Mouse (Mus musculus) stomach, embryonic 14.5 days (tissue): ENCODE data around the gene Pdlim7. TPM values are rescaled to one million over a fixed set of nuclear protein-coding genes. Genes with fewer than 3 reads are reported as not detected.

Experiments used
- ATAC-seq: fragments of 200-750 bp; cut with Nextera tagmentation; 2 replicates; pipeline ENCODE4 v1.8.0; 2017; ENCODE audit warnings: low read depth, moderate TSS enrichment; ENCODE audit not compliant: insufficient number of reproducible peaks, insufficient read depth, low FRiP score
- H3K27ac ChIP-seq: fragments of 300-500 bp; sonication (generic); 2 replicates; pipeline ENCODE4 v1.5.1; 2014; ENCODE audit warnings: mild to moderate bottlenecking, low read length, moderate library complexity, mixed read lengths
- H3K27me3 ChIP-seq: fragments of 300-500 bp; sonication (generic); 2 replicates; pipeline ENCODE4 v1.6.1; 2014; ENCODE audit warnings: low read length, control low read depth, mixed read lengths; ENCODE audit not compliant: control insufficient read depth, insufficient read depth
- H3K36me3 ChIP-seq: fragments of 300-500 bp; sonication (generic); 2 replicates; pipeline ENCODE4 v1.6.1; 2014; ENCODE audit warnings: mild to moderate bottlenecking, control low read depth, low read length, moderate library complexity, mixed read lengths; ENCODE audit not compliant: control insufficient read depth, insufficient read depth
- H3K4me1 ChIP-seq: fragments of 300-500 bp; sonication (generic); 2 replicates; pipeline ENCODE4 v1.6.1; 2014; ENCODE audit warnings: low read length, control low read depth, mixed read lengths; ENCODE audit not compliant: control insufficient read depth, insufficient read depth
- H3K4me2 ChIP-seq: fragments of 300-500 bp; sonication (generic); replicated peaks from 2 replicates; pipeline ENCODE4 v1.6.1; 2014; ENCODE audit warnings: low read depth, low read length, control low read depth
- H3K4me3 ChIP-seq: fragments of 300-500 bp; sonication (generic); 2 replicates; pipeline ENCODE4 v1.5.1; 2014; ENCODE audit warnings: low read depth, low read length, control low read depth
- H3K9ac ChIP-seq: fragments of 300-500 bp; sonication (generic); replicated peaks from 2 replicates; pipeline ENCODE4 v1.6.1; 2014; ENCODE audit warnings: low read depth, mild to moderate bottlenecking, control low read depth, low read length, moderate library complexity, mixed read lengths
- H3K9me3 ChIP-seq: fragments of 300-500 bp; sonication (generic); 2 replicates; pipeline ENCODE4 v1.6.1; 2016; ENCODE audit warnings: low read depth, low read length, control low read depth; ENCODE audit not compliant: control insufficient read depth
- WGBS: fragments of 180-500 bp; shearing (Covaris S2); extraction: QIAGEN DNeasy Blood & Tissue Kit; methylation state at CpG from one replicate; pipeline ENCODE4 v1.1.7; 2014; 5-methylcytosine and 5-hydroxymethylcytosine counted together
- polyA plus RNA-seq: library from polyadenylated mRNA; unstranded; fragments of >200 nt; fragmentation: Nextera tagmentation; extraction: Ambion mirVana; gene quantifications from 2 replicates; pipeline ENCODE4 v1.2.1, GENCODE M21; 2014

Gene Pdlim7
- polyA plus RNA-seq: 257 and 270 TPM in 2 replicates

- Histone ChIP-seq H3K27ac (peak within 1 kb of the TSS; percentile 92), H3K9me3 (no peaks in the 10 kb centered on the region), H3K36me3 (peaks cover 19% of the 10 kb centered on the region), H3K4me3 (peak within 1 kb of the TSS; percentile 91), H3K4me2 (peak within 1 kb of the TSS; percentile 86), H3K4me1 (peaks cover 29% of the 10 kb centered on the region), H3K27me3 (no peaks in the 10 kb centered on the region), H3K9ac (peak within 1 kb of the TSS; percentile 84)
- WGBS: under 1% methylated on average over 55 of the region's 55 CpGs
- ATAC-seq: peak; percentile 59
Observed at GRCm38 (mm10) chr13:55513111-55513748, at the start of gene Pdlim7. Gene Pdlim7, minus strand, starts transcription at chr13:55513676.

GRCm38 (mm10) chr13:55557499-55557898 lies 44.0 kb upstream of the Pdlim7 start:
- H3K36me3 ChIP-seq: peaks cover 26% of the 10 kb centered on the region
- ATAC-seq: no peak
- WGBS: 82% methylated on average over 6 of the region's 6 CpGs
- no peak overlapping the region for H3K27ac ChIP-seq
- H3K4me3 ChIP-seq: no peak overlapping the region
- no peaks in the 10 kb centered on the region for H3K9me3 ChIP-seq
- no peak overlapping the region for H3K9ac ChIP-seq
- H3K4me1 ChIP-seq: no peaks in the 10 kb centered on the region
- no peak overlapping the region for H3K4me2 ChIP-seq
- H3K27me3 ChIP-seq: no peaks in the 10 kb centered on the region

- 92% methylated on average over 9 of the region's 9 CpGs for WGBS
Observed at GRCm38 (mm10) chr13:55555921-55556320, 42.4 kb upstream of the Pdlim7 start.

GRCm38 (mm10) chr13:55549061-55549460 lies 35.6 kb upstream of the Pdlim7 start:
- no peak overlapping the region for H3K9ac ChIP-seq
- H3K4me2 ChIP-seq: no peak overlapping the region
- H3K36me3 ChIP-seq: peaks cover 74% of the 10 kb centered on the region
- no peak for ATAC-seq
- no peak overlapping the region for H3K27ac ChIP-seq
- H3K27me3 ChIP-seq: no peaks in the 10 kb centered on the region
- 93% methylated on average over 15 of the region's 15 CpGs for WGBS
- no peak overlapping the region for H3K4me3 ChIP-seq
- H3K4me1 ChIP-seq: no peaks in the 10 kb centered on the region
- H3K9me3 ChIP-seq: no peaks in the 10 kb centered on the region

More at GRCm38 (mm10) chr13:55555921-55556320, 42.4 kb upstream of the Pdlim7 start:
- Histone ChIP-seq H3K36me3 (peaks cover 39% of the 10 kb centered on the region), H3K9me3 (no peaks in the 10 kb centered on the region), H3K27me3 (no peaks in the 10 kb centered on the region), H3K4me2 (no peak overlapping the region), H3K9ac (no peak overlapping the region), H3K4me1 (no peaks in the 10 kb centered on the region), H3K27ac (no peak overlapping the region), H3K4me3 (no peak overlapping the region)
- no peak for ATAC-seq

GRCm38 (mm10) chr13:55548426-55548825 lies 35.0 kb upstream of the Pdlim7 start:
- H3K4me3 ChIP-seq: no peak overlapping the region
- no peak for ATAC-seq
- H3K27me3 ChIP-seq: no peaks in the 10 kb centered on the region
- no peak overlapping the region for H3K27ac ChIP-seq
- peaks cover 77% of the 10 kb centered on the region for H3K36me3 ChIP-seq
- no peaks in the 10 kb centered on the region for H3K4me1 ChIP-seq
- H3K4me2 ChIP-seq: no peak overlapping the region
- WGBS: 85% methylated on average over 5 of the region's 5 CpGs
- H3K9ac ChIP-seq: no peak overlapping the region
- no peaks in the 10 kb centered on the region for H3K9me3 ChIP-seq

- WGBS: 86% methylated on average over 2 of the region's 2 CpGs
- no peaks in the 10 kb centered on the region for H3K9me3 ChIP-seq
- H3K4me2 ChIP-seq: no peak overlapping the region
- no peaks in the 10 kb centered on the region for H3K4me1 ChIP-seq
- no peak overlapping the region for H3K4me3 ChIP-seq
- H3K36me3 ChIP-seq: peaks cover 81% of the 10 kb centered on the region
- H3K9ac ChIP-seq: no peak overlapping the region
- ATAC-seq: no peak
- H3K27me3 ChIP-seq: no peaks in the 10 kb centered on the region
- no peak overlapping the region for H3K27ac ChIP-seq
Observed at GRCm38 (mm10) chr13:55547916-55548315, 34.4 kb upstream of the Pdlim7 start.

- ATAC-seq: no peak
- Histone ChIP-seq H3K4me2 (no peak overlapping the region), H3K36me3 (peaks cover 85% of the 10 kb centered on the region), H3K4me3 (no peak overlapping the region), H3K27me3 (no peaks in the 10 kb centered on the region), H3K9me3 (no peaks in the 10 kb centered on the region), H3K9ac (no peak overlapping the region), H3K4me1 (no peaks in the 10 kb centered on the region), H3K27ac (no peak overlapping the region)
- 89% methylated on average over 6 of the region's 6 CpGs for WGBS
Observed at GRCm38 (mm10) chr13:55544792-55545191, 31.3 kb upstream of the Pdlim7 start.

GRCm38 (mm10) chr13:55543447-55543846 lies 30.0 kb upstream of the Pdlim7 start:
- 87% methylated on average over 8 of the region's 8 CpGs for WGBS
- ATAC-seq: no peak

GRCm38 (mm10) chr13:55542891-55543290 lies 29.4 kb upstream of the Pdlim7 start:
- Histone ChIP-seq H3K4me1 (no peaks in the 10 kb centered on the region), H3K27me3 (no peaks in the 10 kb centered on the region), H3K27ac (no peak overlapping the region), H3K9me3 (no peaks in the 10 kb centered on the region), H3K36me3 (peaks cover 90% of the 10 kb centered on the region), H3K9ac (no peak overlapping the region), H3K4me3 (no peak overlapping the region), H3K4me2 (no peak overlapping the region)
- WGBS: 99% methylated on average over 4 of the region's 4 CpGs
- no peak for ATAC-seq

More at GRCm38 (mm10) chr13:55543447-55543846, 30.0 kb upstream of the Pdlim7 start:
- no peak overlapping the region for H3K9ac ChIP-seq
- no peaks in the 10 kb centered on the region for H3K27me3 ChIP-seq
- no peak overlapping the region for H3K4me2 ChIP-seq
- H3K4me3 ChIP-seq: no peak overlapping the region
- peaks cover 92% of the 10 kb centered on the region for H3K36me3 ChIP-seq
- no peaks in the 10 kb centered on the region for H3K9me3 ChIP-seq
- H3K27ac ChIP-seq: no peak overlapping the region
- H3K4me1 ChIP-seq: no peaks in the 10 kb centered on the region
